Mouse (Mus musculus) spleen, adult 2 months (tissue): ENCODE results near the gene Vezt.

Experiments
- CTCF ChIP-seq: fragments of 200-500 bp; IDR thresholded peaks from 2 replicates; pipeline ENCODE4 v1.5.1; 2011; ENCODE audit warnings: mild to moderate bottlenecking, inconsistent platforms; ENCODE audit not compliant: insufficient read depth, insufficient read length, insufficient replicate concordance; ENCODE audit errors: extremely low read depth
- POLR2A ChIP-seq: fragments of 200-500 bp; IDR thresholded peaks from 2 replicates; pipeline ENCODE4 v1.6.1; 2011; ENCODE audit warnings: low read depth, low read length, inconsistent platforms

GRCm38 (mm10) chr10:93945364-93945763 lies 90.3 kb downstream of the Vezt start:
- no peak for TF ChIP-seq POLR2A
- no peak for TF ChIP-seq CTCF
